Mouse (Mus musculus) cerebellum, adult 9-10 months (tissue): ENCODE measurements around the gene 4930522L14Rik.
"Not testable (repeated sequence)": the region's sequence is repeated elsewhere in the genome, so short reads cannot be mapped to it uniquely, and the experiment has no call there.

Experiments used
- DNase-seq: peaks from one replicate; pipeline ENCODE4 v3.0.0; 2022

The 4930522L14Rik gene

DNA sequence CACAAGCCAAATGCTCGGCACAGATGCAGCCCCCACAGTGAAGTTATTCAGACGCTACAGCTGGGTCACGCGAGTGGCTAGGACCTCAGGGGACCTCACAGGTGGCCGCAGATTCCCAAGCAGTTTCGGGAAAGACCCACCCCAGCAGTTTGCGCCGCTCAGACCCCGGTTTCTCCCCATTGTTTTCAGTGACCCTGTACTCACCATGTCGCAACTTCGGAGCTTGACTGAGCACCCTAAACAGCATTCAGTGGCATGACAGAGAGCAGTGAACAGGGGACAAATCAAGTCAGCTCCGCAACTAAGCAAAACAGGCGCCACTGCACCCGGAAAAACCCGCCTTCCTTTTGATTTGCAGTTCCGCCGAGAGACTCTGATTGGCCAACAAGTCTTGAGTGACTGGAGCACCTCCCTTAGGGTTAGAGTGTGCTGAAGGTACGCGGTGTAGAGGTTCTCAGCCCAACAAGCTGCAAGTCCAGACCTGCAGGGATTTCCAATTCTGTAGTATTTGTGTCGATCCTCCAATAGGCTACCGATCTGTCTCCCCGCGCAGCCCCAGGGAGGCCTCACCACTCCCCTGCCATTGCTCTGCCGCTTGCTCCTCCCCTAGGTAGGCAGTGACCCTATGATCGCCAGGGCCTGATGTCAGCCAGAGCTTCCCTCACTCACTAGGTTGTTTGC, at the start of gene 4930522L14Rik:
Gene 4930522L14Rik (minus strand): TSS at position 496 of the 681 bp plus-strand sequence.
- DNase-seq = peak; percentile 83

DNA sequence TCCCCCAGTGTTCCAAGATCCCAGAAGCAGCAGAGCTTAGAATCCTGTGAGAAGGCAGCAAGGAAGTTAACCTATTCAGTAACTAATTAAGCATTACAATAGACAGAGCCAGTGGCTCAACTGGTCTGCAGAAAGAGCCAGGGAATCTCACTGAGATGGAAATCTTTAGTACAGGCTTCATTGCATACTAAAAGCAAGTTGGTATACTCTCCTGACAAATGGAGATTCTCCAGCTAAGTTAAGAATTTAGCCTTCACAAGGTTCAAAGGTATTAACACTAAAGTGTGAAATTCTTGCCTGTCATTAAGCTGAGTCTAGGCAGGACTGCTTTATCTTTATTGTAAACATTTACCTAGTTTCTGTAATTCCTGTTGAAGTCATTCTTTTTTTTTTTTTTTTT, 49.8 kb upstream of the 4930522L14Rik start:
- not testable (repeated sequence) for DNase-seq

DNA sequence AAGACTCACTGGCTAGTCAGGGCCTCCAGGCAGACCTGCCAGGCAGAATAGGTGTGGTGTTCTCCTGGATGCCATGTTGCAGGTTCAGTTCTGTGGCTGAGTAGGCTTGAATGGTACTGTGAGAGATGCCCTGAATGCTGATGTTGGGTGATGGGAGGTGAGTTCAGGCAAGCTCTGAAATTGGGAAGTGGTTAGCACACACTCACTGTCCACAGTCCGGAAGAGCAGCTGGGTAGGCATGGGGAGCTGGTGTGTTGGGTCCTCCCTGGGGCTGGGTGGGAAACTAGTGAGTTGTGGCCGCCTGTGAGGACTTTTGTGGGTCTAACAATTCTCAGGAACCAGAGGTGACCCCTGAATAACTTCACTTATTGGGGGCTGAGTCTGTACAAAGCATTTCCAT, 48.3 kb upstream of the 4930522L14Rik start:
- DNase-seq = not testable (repeated sequence)

DNA sequence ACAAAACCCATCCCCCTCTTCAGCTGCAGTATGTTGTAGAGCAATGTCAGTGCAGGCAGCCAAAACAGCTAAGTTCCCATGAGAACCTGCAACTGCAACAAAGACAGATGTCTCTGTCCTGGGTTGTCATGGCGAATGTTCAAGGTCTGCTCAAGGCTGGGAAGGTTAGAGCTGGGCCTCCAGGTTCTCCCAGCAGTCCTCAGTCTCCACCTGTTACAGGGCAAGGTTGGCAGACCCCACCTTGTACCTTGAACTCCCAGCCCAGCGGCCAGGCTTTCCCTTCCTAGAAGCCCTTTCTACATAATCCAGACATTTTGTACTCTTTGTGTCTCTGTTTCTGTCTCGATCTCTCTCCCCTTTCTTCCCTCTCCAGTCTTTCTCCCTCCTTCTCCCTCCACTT, 45.3 kb upstream of the 4930522L14Rik start:
- not testable (repeated sequence) for DNase-seq

DNA sequence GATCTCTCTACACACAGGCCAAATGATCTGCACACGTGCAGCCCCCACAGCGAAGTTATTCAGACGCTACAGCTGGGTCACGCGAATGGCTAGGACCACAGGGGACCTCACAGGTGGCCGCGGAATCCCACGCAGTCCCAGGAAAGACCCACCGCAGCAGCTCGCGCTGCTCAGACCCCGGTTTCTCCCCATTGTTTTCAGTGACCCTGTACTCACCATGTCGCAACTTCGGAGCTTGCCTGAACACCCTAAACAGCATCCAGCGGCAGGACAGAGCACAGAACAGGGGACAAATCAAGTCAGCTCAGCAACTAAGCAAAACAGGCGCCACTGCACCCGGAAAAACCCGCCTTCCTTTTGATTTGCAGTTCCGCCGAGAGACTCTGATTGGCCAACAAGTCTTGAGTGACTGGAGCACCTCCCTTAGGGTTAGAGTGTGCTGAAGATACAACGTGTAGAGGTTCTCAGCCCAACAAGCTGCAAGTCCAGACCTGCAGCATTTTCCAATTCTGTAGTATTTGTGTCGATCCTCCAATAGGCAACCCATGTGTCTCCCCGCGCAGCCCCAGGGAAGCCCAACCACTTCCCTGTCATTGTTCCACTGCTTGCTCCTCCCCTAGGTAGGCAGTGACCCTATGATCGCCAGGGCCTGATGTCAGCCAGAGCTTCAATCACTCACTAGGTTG, 44.4 kb upstream of the 4930522L14Rik start:
- peak; percentile 61 for DNase-seq

DNA sequence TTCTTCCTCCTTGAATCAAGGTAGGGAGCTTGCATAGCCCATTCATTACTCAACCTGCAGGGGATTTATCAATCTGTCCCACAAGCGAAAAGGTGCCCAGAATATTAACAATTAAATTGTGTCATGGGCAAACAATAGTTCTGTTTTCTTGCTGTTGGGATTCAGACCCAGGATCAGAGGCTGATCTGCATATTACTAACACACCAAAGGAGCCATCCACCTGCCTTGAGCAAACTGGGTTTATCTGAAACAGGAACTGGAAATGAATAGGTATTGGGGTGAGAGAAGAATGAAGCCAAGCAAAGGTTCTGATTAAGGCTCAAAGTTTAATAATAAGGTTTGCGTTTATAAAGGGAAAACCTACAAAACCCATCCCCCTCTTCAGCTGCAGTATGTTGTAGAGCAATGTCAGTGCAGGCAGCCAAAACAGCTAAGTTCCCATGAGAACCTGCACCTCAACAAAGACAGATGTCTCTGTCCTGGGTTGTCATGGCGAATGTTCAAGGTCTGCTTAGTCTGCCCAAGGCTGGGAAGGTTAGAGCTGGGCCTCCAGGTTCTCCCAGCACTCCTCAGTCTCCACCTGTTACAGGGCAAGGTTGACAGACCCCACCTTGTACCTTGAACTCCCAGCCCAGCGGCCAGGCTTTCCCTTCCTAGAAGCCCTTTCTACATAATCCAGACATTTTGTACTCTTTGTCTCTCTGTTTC, 541 bp upstream of the 4930522L14Rik start:
- not testable (repeated sequence) for DNase-seq

DNA sequence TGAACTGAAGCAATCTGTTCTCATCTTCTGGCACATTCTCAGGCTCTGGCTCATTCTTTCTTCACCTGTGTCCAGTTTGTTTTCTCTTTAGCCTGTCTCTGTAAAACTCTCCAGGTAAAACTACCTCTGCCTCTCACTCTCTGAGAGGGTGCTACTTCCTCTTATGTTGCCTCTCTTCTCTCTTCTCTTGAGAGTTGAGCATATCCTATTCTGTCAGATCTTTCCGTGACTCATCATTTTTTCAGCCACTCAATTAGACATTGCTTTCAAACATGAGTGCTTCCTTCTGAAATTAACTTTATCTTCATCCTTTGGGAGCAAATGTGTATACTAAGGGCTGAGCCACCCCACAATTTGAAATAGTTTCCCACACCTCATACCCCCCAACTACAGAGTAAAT, 6.6 kb downstream of the 4930522L14Rik start:
- DNase-seq = not testable (repeated sequence)

DNA sequence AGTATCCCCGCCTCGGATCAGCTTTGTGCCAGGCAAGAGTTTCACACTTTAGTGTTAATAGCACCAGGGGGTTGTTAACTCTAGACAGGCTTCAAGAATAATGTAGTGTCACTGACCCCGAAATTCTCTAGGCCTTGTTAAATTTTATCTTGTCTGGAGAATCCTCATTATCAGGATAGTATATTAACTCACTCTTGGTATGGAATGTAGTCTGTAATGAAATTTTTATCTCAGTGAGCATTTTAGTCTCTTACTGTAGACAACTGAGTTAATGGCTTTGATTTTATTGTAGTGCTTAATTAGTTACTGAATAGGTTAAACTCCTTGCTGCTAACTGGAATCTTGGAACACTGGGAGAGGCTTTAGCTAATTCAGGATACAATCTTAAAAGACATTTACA, 34.3 kb downstream of the 4930522L14Rik start:
- DNase-seq = not testable (repeated sequence)

DNA sequence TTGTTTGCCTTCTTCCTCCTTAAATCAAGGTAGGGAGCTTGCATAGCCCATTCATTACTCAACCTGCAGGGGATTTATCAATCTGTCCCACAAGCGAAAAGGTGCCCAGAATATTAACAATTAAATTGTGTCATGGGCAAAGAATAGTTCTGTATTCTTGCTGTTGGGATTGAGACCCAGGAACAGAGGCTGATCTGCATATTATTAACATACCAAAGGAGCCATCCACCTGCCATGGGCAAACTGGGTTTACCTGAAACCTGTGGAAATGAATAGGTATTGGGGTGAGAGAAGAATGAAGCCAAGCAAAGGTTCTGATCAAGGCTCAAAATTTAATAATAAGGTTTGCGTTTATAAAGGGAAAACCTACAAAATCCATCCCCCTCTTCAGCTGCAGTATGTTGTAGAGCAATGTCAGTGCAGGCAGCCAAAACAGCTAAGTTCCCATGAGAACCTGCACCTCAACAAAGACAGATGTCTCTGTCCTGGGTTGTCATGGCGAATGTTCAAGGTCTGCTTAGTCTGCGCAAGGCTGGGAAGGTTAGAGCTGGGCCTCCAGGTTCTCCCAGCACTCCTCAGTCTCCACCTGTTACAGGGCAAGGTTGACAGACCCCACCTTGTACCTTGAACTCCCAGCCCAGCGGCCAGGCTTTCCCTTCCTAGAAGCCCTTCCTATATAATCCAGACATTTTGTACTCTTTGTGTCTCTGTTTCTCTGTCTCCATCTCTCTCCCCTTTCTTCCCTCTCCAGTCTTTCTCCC, 60.3 kb downstream of the 4930522L14Rik start:
- not testable (repeated sequence) for DNase-seq

DNA sequence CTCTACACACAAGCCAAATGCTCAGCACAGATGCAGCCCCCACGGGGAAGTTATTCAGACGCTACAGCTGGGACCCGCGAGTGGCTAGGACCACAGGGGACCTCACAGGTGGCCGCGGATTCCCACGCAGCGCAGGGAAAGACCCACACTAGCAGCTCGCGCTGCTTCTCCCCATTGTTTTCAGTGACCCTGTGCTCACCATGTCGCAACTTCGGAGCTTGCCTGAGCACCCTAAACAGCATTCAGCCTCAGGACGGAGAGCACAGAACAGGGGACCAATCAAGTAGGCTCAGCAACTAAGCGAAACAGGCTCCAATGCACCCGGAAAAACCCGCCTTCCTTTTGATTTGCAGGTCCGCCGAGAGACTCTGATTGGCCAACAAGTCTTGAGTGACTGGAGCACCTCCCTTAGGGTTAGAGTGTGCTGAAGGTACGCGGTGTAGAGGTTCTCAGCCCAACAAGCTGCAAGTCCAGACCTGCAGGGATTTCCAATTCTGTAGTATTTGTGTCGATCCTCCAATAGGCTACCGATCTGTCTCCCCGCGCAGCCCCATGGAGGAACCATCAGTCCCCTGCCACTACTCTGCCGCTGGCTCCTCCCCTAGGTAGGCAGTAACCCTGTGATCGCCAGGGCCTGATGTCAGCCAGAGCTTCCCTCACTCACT, 61.0 kb downstream of the 4930522L14Rik start, which contains the start of gene 5430403G16Rik:
Gene 5430403G16Rik (minus strand): TSS at position 505 of the 665 bp plus-strand sequence.
- peak; percentile 86 for DNase-seq
